Mouse (Mus musculus) adrenal gland, postnatal 4 days (tissue): ENCODE measurements around the gene Heatr3. TPM values are rescaled to one million over a fixed set of nuclear protein-coding genes. Genes with fewer than 3 reads are reported as not detected.
A peak's percentile ranks its signal among the peaks of the same experiment; 100 is the strongest.
"Not testable (repeated sequence)": the region's sequence is repeated elsewhere in the genome, so short reads cannot be mapped to it uniquely, and the experiment has no call there.

Experiments
- DNase-seq, 2 experiments: peaks; one replicate each; pipeline ENCODE4 v3.0.0; 2021 to 2022; ENCODE audit warnings: low spot score in 2 of 2, mixed read lengths in 2 of 2
- microRNA-seq: library from miRNA; unstranded; fragments of <30 nt; microRNA quantifications from one replicate; pipeline ENCODE4 v1.2.0, GENCODE M21; 2021
- total RNA-seq, 2 experiments: library from RNA; stranded (reverse); gene quantifications; 2 replicates each; pipeline ENCODE4 v1.2.3; 2021

The Heatr3 gene
- total RNA-seq, 2 experiments from 2014 or later, result 31.2 to 31.4 TPM

GRCm38 (mm10) chr8:88184914-88185313 lies 47.3 kb downstream of the Heatr3 start:
- no peak for DNase-seq

- DNase-seq, result no peak
Observed at GRCm38 (mm10) chr8:88185716-88186115, 48.1 kb downstream of the Heatr3 start.

GRCm38 (mm10) chr8:88197328-88197727 lies 59.7 kb downstream of the Heatr3 start:
- no peak for DNase-seq

- peak in 1 of 2 experiments; percentile 7 for DNase-seq
Observed at GRCm38 (mm10) chr8:88198551-88198944, 60.9 kb downstream of the Heatr3 start.

- DNase-seq, result peak; percentile 81 to 85
Observed at GRCm38 (mm10) chr8:88198945-88199571, 61.4 kb downstream of the Heatr3 start, which contains the start of gene Tent4b. Gene Tent4b (plus strand): TSS chr8:88199213.

GRCm38 (mm10) chr8:88199700-88200601 lies 62.3 kb downstream of the Heatr3 start:
- DNase-seq, result peak; percentile 10 to 11

GRCm38 (mm10) chr8:88200724-88201495 lies 63.3 kb downstream of the Heatr3 start:
- DNase-seq, result no peak

GRCm38 (mm10) chr8:88201641-88202040 lies 64.0 kb downstream of the Heatr3 start:
- no peak for DNase-seq

- no peak for DNase-seq
Observed at GRCm38 (mm10) chr8:88206016-88206415, 68.4 kb downstream of the Heatr3 start.

- DNase-seq, result no peak
Observed at GRCm38 (mm10) chr8:88207121-88207821, 69.6 kb downstream of the Heatr3 start.

- DNase-seq, result not testable (repeated sequence)
Observed at GRCm38 (mm10) chr8:88209930-88210827, 72.5 kb downstream of the Heatr3 start.

- no peak for DNase-seq
Observed at GRCm38 (mm10) chr8:88221353-88221752, 83.7 kb downstream of the Heatr3 start.

Small RNA genes within 50 kb of the gene (microRNA-seq; reads per million reads assigned to microRNA genes)
- 1.1 reads per million for gene Mir7071

Other genes starting within 250 kb of the Heatr3 start
- 10 to 100 TPM; 39.4 to 41.8 TPM for gene Zfp423, start 178.3 kb upstream of the Heatr3 start, total RNA-seq
- gene Cnep1r1, start 19.1 kb upstream of the Heatr3 start, total RNA-seq, result 10 to 100 TPM; 38.8 to 41.3 TPM
- 10 to 100 TPM; 36.4 to 38.5 TPM for gene Tent4b, start 61.4 kb downstream of the Heatr3 start, total RNA-seq
- gene Adcy7, start 134.5 kb downstream of the Heatr3 start, total RNA-seq, result 1 to 10 TPM; 6.8 to 8.0 TPM
- gene Brd7, start 224.3 kb downstream of the Heatr3 start, total RNA-seq, result 10 to 100 TPM; 82.9 to 93.5 TPM